Mouse (Mus musculus): ENCODE results near the gene Dcaf15.
A peak's percentile ranks its signal among the peaks of the same experiment; 100 is the strongest.

Gene Dcaf15

GRCm38 (mm10) chr8:84101476-84102270 is 2.9 kb downstream of the Dcaf15 start:
- DNase-seq (ENCODE audit: low spot score), result no peak

DNA sequence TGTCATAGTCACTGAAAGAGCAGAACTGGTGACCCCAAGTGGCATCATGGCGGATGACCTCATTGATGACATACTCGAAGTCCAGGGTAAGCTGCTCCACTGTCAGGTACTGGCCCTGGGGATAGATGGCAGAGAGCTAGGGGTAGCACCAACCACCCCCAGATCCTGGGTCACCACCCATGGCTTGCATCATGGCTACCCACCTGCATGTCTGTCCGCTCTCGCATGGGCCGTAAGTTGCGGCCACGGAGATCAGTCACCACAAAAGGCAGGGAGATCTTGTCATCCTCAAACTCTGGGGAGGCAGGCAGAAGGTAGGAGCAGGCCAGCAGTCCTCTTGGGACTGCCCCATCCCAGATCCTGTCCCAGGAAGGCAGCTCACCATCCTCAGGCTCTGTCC is 6.2 kb downstream of the Dcaf15 start:
- DNase-seq (ENCODE audit: low spot score), result no peak

- DNase-seq (ENCODE audit: low spot score), result no peak
Measured at GRCm38 (mm10) chr8:84096061-84096460, 8.5 kb downstream of the Dcaf15 start.

GRCm38 (mm10) chr8:84090585-84090984 is 14.0 kb downstream of the Dcaf15 start:
- DNase-seq (ENCODE audit: low spot score), result no peak

- no peak for DNase-seq (ENCODE audit: low spot score)
Measured at GRCm38 (mm10) chr8:84089277-84089676, 15.3 kb downstream of the Dcaf15 start.

DNA sequence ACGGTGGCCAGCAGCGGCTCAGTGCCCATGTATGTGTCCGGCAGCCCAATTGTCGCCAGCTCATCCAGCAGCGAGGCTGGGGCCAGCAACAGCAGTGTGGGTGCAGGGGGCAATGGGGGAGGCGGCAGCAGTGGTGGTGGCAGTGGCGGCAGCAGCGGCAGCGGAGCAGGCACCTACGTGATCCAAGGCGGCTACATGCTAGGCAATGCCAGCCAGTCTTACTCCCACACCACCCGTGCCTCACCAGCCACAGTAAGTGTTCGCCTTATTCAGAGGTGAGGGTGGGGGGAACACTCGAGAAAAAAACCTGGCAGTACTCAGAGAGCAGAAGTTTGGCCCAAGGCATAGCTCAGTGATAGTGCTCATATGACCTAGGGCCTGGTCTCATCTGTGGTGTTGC is 16.7 kb downstream of the Dcaf15 start:
- no peak for DNase-seq (ENCODE audit: low spot score)

GRCm38 (mm10) chr8:84087156-84087555 is 17.4 kb downstream of the Dcaf15 start:
- no peak for DNase-seq (ENCODE audit: low spot score)

- DNase-seq (ENCODE audit: low spot score), result no peak
Measured at GRCm38 (mm10) chr8:84084341-84085115, 20.0 kb downstream of the Dcaf15 start.

- DNase-seq (ENCODE audit: low spot score), result peak; percentile 24
Measured at GRCm38 (mm10) chr8:84083829-84084241, 20.7 kb downstream of the Dcaf15 start.

- no peak for DNase-seq (ENCODE audit: low spot score)
Measured at GRCm38 (mm10) chr8:84079206-84079605, 25.4 kb downstream of the Dcaf15 start.

GRCm38 (mm10) chr8:84076849-84077248 is 27.7 kb downstream of the Dcaf15 start:
- DNase-seq (ENCODE audit: low spot score), result no peak

DNA sequence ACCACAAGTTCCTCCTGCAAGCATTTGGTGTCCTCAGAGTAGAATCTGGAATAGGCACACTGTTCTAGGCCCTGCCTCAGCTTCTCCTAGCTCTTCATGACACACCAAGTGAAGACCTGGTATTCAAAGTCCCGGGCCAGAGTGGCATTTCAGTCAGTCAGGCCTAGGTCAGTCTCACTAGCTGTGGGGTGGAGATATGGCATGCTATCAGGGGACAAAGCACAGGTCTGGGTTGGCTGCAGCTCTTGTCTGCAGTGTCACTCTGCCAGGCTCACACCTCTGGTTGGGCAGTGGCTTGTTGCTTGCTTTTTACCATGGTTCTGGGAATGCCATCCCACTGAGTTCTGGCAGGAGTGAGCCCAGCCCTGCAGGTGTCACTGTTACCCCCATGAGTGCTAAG is 28.2 kb downstream of the Dcaf15 start:
- no peak for DNase-seq (ENCODE audit: low spot score)

DNA sequence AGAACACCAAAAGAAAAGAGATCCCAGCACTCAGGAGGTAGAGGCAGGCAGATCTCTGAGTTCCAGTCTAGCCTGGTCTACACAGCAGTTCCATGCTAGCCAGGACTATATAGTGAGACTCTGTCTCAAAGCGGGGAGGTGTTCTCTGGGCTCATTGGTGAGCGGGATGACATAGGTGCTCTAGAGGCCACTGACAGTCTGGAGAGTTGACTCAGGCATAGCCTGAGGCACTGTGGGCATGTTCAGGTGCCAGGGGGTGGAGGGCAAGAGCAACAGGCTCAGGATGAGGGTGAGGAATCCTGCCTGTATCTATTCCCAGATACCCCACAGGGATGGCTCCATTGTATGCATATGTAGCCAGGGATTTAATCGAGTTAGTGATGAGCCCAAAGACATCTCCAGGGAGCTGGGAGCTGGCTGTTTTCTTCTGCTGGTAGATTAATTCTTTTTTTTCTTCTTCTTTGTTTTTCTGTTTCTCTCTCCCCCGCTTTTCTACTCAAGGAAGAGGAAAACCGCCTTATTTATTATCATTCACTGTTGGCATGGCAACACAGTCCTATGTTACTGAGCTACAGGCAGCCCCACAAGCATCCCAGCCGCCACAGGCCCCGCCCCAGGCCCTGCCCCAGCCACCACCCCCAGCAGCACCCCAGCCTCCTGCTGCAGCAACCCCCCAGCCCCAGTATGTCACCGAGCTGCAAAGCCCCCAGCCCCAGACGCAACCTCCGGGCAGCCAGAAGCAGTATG is 31.2 kb downstream of the Dcaf15 start:
- DNase-seq (ENCODE audit: low spot score), result peak; percentile 1

- DNase-seq (ENCODE audit: low spot score), result no peak
Measured at GRCm38 (mm10) chr8:84072321-84072720, 32.2 kb downstream of the Dcaf15 start.

- DNase-seq (ENCODE audit: low spot score), result peak; percentile 21
Measured at GRCm38 (mm10) chr8:84071921-84072320, 32.6 kb downstream of the Dcaf15 start.

- no peak for DNase-seq (ENCODE audit: low spot score)
Measured at GRCm38 (mm10) chr8:84070667-84071066, 33.9 kb downstream of the Dcaf15 start.

GRCm38 (mm10) chr8:84070241-84070640 is 34.3 kb downstream of the Dcaf15 start:
- no peak for DNase-seq (ENCODE audit: low spot score)

- no peak for DNase-seq (ENCODE audit: low spot score)
Measured at GRCm38 (mm10) chr8:84069750-84070149, 34.8 kb downstream of the Dcaf15 start.

- no peak for DNase-seq (ENCODE audit: low spot score)
Measured at GRCm38 (mm10) chr8:84069169-84069568, 35.4 kb downstream of the Dcaf15 start.

DNA sequence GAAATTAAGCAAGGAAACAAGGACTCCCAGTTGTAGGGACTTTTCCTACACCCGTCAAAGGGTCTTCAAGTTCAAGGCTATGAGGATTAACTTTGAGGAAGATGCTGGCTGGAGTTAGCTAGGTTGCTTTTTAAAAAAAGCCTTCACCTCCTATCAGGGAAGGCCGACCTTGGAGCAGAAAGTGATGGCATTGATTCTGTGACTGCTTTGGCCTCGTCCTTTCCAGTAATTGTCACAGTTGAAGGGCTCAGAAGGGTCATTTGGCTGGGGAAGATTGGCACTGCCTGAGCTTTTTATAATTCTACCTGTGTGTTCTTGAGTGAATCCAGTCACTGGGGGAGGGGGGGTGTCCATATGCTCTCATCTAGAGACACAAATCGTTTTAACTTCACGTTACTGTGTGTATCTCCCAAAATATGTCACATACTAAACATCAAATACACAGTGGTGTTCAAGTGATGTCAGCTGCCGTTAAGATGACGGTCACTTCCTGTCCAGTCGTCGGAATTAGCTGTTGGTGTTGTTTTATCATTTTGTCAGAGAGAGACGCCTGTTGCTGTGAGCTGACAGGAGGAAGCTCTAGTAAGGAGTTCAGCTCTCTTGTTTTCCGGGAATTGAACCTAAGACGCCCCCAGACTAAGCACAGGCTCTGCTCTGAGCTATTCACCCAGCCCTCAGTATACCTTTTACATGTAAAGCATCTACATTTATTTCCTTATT is 36.1 kb downstream of the Dcaf15 start:
- DNase-seq (ENCODE audit: low spot score), result no peak

DNA sequence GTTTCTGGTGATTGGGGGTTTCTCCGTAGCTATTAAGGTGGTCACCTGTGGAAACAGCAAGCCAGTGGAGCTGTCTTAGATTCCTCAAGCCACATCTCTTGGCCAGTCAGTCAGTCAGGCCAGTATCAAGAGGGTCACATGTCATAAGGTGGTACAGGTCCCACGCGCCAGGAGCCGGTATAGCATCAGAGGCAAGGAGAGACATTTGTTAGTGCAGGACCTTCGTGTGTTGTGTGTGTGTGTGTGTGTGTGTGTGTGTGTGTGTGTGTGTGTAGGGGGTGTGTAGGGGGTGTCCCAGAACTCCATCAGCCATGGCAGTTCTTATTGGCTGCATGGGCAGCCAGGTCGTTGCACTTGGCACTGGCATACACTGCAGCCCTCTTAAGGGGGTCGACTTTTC is 36.7 kb downstream of the Dcaf15 start:
- no peak for DNase-seq (ENCODE audit: low spot score)

DNA sequence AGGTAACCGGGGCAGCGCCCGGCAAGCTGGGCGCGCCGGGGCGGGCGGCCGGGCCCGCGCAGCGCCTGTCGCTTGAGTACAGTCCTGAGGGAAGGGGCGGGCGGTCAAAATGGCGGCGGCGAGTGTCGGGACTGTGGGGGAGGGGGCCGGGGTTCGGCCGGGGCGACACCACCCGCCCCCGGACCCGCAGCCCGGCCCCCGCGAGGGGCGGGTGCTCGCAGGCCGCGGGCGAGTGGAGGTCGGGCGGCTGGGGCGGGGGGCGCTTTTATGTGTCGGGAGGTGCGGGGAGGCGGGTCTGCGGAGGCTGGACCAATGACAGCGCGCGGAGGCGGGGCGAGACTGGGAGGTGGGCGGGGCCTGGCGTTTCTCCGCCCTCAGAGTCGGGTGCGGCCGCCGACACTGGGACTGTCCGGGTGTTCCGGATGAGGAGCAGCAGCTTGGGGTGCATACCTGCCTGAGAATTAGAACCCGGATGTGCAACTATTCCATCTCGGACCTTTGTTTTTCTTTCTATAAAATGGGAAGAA is 37.5 kb downstream of the Dcaf15 start:
- DNase-seq (ENCODE audit: low spot score), result peak; percentile 97

Data from ovary, postnatal 36 days (tissue).